Comparison of ENCODE assay signal across 8 mouse cellular contexts in genomic region chr7:127841340-127842000, GRCm38 (mm10). TPM values are rescaled to one million over a fixed set of nuclear protein-coding genes. Genes with fewer than 3 reads are reported as not detected.
DNase-seq lines count a peak whose midpoint lies in the region; ATAC-seq and TF ChIP-seq lines count a peak whose summit lies in the region.

No protein-coding gene starts in this region.

- under 1% methylated on average over 46 of the region's 46 CpGs for WGBS in forebrain, postnatal 0 days
- under 1% methylated on average over 46 of the region's 46 CpGs for WGBS in lung, embryonic 15.5 days

- ATAC-seq in G1E (ENCODE audit: extremely low read depth, insufficient number of reproducible peaks, low FRiP score, poor library complexity, severe bottlenecking), result peak; percentile 74
- peak; percentile 97 for ATAC-seq in forebrain, postnatal 0 days
- ATAC-seq in lung, embryonic 15.5 days (ENCODE audit: borderline replicate concordance, extremely low read depth, low FRiP score, low TSS enrichment), result peak; percentile 95

- peak overlapping the region; percentile 95 for H3K27ac ChIP-seq in forebrain, postnatal 0 days (ENCODE audit: low read depth, low read length)
- H3K27ac ChIP-seq in lung, embryonic 15.5 days, result peak overlapping the region; percentile 92

- peaks cover 33% of the 10 kb centered on the region for H3K36me3 ChIP-seq in G1E (replicated peaks)
- H3K36me3 ChIP-seq in forebrain, postnatal 0 days (ENCODE audit: insufficient read depth), result peaks cover 7% of the 10 kb centered on the region; the same call in 1 of the 2 replicates
- H3K36me3 ChIP-seq in lung, embryonic 15.5 days, result peaks cover 21% of the 10 kb centered on the region

- H3K4me2 ChIP-seq in forebrain, postnatal 0 days (ENCODE audit: low read depth), result peak overlapping the region; percentile 97
- peak overlapping the region; percentile 82 for H3K4me2 ChIP-seq in lung, embryonic 15.5 days

- H3K9ac ChIP-seq in forebrain, postnatal 0 days, result peak overlapping the region; percentile 67
- H3K9ac ChIP-seq in lung, embryonic 15.5 days, result peak overlapping the region; percentile 76

- H3K4me1 ChIP-seq in G1E (ENCODE audit: insufficient read depth, low read depth, low read length), result peaks cover 23% of the 10 kb centered on the region
- H3K4me1 ChIP-seq in forebrain, postnatal 0 days (ENCODE audit: insufficient read depth), result peaks cover 3% of the 10 kb centered on the region; the same call in 1 of the 2 replicates
- peaks cover 15% of the 10 kb centered on the region for H3K4me1 ChIP-seq in lung, embryonic 15.5 days

- peaks cover 3% of the 10 kb centered on the region; the same call in 1 of the 2 replicates for H3K9me3 ChIP-seq in G1E (replicated peaks)
- H3K9me3 ChIP-seq in forebrain, postnatal 0 days (ENCODE audit: low read length), result no peaks in the 10 kb centered on the region
- H3K9me3 ChIP-seq in lung, embryonic 15.5 days, result no peaks in the 10 kb centered on the region

- DNase-seq in G1E (ENCODE audit: low spot score), result peak; percentile 92
- DNase-seq in cerebellum, adult 18-20 months, result peak; percentile 93 to 94
- DNase-seq in forebrain, postnatal 0 days, result peak; percentile 98
- DNase-seq in heart, postnatal 4 days, result peak; percentile 95
- peak; percentile 96 to 97 for DNase-seq in layer of hippocampus, adult 8-10 months (ENCODE audit: low spot score in 2 of 2)
- DNase-seq in ovary, adult 18-20 months (ENCODE audit: low spot score), result peak; percentile 91
- peak; percentile 91 for DNase-seq in thymus, postnatal 0 days (ENCODE audit: low spot score)

- peak overlapping the region; percentile 85 for H3K4me3 ChIP-seq in G1E (ENCODE audit: low read depth, low read length)
- H3K4me3 ChIP-seq in forebrain, postnatal 0 days (ENCODE audit: low read depth, low read length), result peak overlapping the region; percentile 82
- peak overlapping the region; percentile 82 for H3K4me3 ChIP-seq in lung, embryonic 15.5 days

- peaks cover 2% of the 10 kb centered on the region; the same call in 1 of the 2 replicates for H3K27me3 ChIP-seq in G1E (ENCODE audit: insufficient read depth, low read length)
- H3K27me3 ChIP-seq in forebrain, postnatal 0 days (ENCODE audit: insufficient read depth, low read length), result no peaks in the 10 kb centered on the region
- H3K27me3 ChIP-seq in lung, embryonic 15.5 days, result no peaks in the 10 kb centered on the region

- no peak for TF ChIP-seq CTCF in G1E (IDR thresholded peaks at IDR 0.05; ENCODE audit: low read depth, low read length)
- peak; percentile 20; the same call in 1 of the 2 replicates for TF ChIP-seq CTCF in forebrain, postnatal 0 days (IDR thresholded peaks at IDR 0.05; ENCODE audit: low read depth)

RNA-seq across cellular contexts. Expression of gene Stx1b, which starts 17.1 kb away (rescaled TPM):
- total RNA-seq in G1E (2014; fragmentation: Nextera tagmentation), result 0.15 and 0.24 TPM in 2 replicates
- total RNA-seq in G1E (2017), result 0.06 and 0.16 TPM in 2 replicates
- polyA plus RNA-seq in G1E (2012), result 0.02 and 0.10 TPM in 2 replicates
- 37.9 and 51.3 TPM in 2 replicates for total RNA-seq in forebrain, postnatal 0 days (2014; rRNA removed)
- polyA plus RNA-seq in forebrain, postnatal 0 days (2015; fragmentation: Nextera tagmentation; extraction: Ambion mirVana), result 38.5 and 58.4 TPM in 2 replicates
- total RNA-seq in heart, postnatal 4 days (2021), result 1 to 10 TPM in 1 of 2 experiments, under 1 TPM in 1; 0.90 to 1.2 TPM
- 100 to 1,000 TPM; 344 to 361 (median 348) TPM for total RNA-seq in layer of hippocampus, adult 8-10 months (2022)
- 1.3 and 1.9 TPM in 2 replicates for polyA plus RNA-seq in lung, embryonic 15.5 days (2015; fragmentation: Nextera tagmentation; extraction: Ambion mirVana)
- 0.19 and 0.49 TPM in 2 replicates for polyA plus RNA-seq in thymus, postnatal 0 days (2015; fragmentation: Nextera tagmentation; extraction: Ambion mirVana)

RNA-seq across cellular contexts. Expression of gene Stx4a, which starts 17.4 kb away (rescaled TPM):
- total RNA-seq in G1E (2014; fragmentation: Nextera tagmentation), result 26.9 and 36.0 TPM in 2 replicates
- 46.1 and 55.7 TPM in 2 replicates for total RNA-seq in G1E (2017)
- 64.9 and 69.9 TPM in 2 replicates for polyA plus RNA-seq in G1E (2012)
- total RNA-seq in forebrain, postnatal 0 days (2014; rRNA removed), result 7.5 and 9.2 TPM in 2 replicates
- 18.8 and 20.4 TPM in 2 replicates for polyA plus RNA-seq in forebrain, postnatal 0 days (2015; fragmentation: Nextera tagmentation; extraction: Ambion mirVana)
- 10 to 100 TPM; 67.1 to 75.3 TPM for total RNA-seq in heart, postnatal 4 days (2021)
- total RNA-seq in layer of hippocampus, adult 8-10 months (2022), result 10 to 100 TPM; 61.0 to 86.0 (median 77.0) TPM
- 42.1 and 43.2 TPM in 2 replicates for polyA plus RNA-seq in lung, embryonic 15.5 days (2015; fragmentation: Nextera tagmentation; extraction: Ambion mirVana)
- polyA plus RNA-seq in thymus, postnatal 0 days (2015; fragmentation: Nextera tagmentation; extraction: Ambion mirVana), result 48.9 and 50.5 TPM in 2 replicates

RNA-seq across cellular contexts. Expression of gene Zfp646, which starts 34.6 kb away (rescaled TPM):
- 46.8 and 58.5 TPM in 2 replicates for total RNA-seq in G1E (2014; fragmentation: Nextera tagmentation)
- 42.1 and 45.0 TPM in 2 replicates for total RNA-seq in G1E (2017)
- polyA plus RNA-seq in G1E (2012), result 27.9 and 36.7 TPM in 2 replicates
- 31.2 and 37.7 TPM in 2 replicates for total RNA-seq in forebrain, postnatal 0 days (2014; rRNA removed)
- 3.8 and 4.2 TPM in 2 replicates for polyA plus RNA-seq in forebrain, postnatal 0 days (2015; fragmentation: Nextera tagmentation; extraction: Ambion mirVana)
- 10 to 100 TPM; 24.3 to 25.2 TPM for total RNA-seq in heart, postnatal 4 days (2021)
- total RNA-seq in layer of hippocampus, adult 8-10 months (2022), result 10 to 100 TPM; 34.5 to 36.5 (median 35.0) TPM
- 11.0 and 11.3 TPM in 2 replicates for polyA plus RNA-seq in lung, embryonic 15.5 days (2015; fragmentation: Nextera tagmentation; extraction: Ambion mirVana)
- 12.9 and 13.8 TPM in 2 replicates for polyA plus RNA-seq in thymus, postnatal 0 days (2015; fragmentation: Nextera tagmentation; extraction: Ambion mirVana)

RNA-seq across cellular contexts. Expression of gene Zfp668, which starts 35.2 kb away (rescaled TPM):
- total RNA-seq in G1E (2014; fragmentation: Nextera tagmentation) (9.2 and 14.9 TPM in 2 replicates), G1E (2017) (4.2 and 5.7 TPM in 2 replicates)
- 33.9 and 39.5 TPM in 2 replicates for polyA plus RNA-seq in G1E (2012)
- total RNA-seq in forebrain, postnatal 0 days (2014; rRNA removed), result 16.0 and 25.1 TPM in 2 replicates
- 23.7 and 34.2 TPM in 2 replicates for polyA plus RNA-seq in forebrain, postnatal 0 days (2015; fragmentation: Nextera tagmentation; extraction: Ambion mirVana)
- 1 to 10 TPM; 7.7 to 8.9 TPM for total RNA-seq in heart, postnatal 4 days (2021)
- total RNA-seq in layer of hippocampus, adult 8-10 months (2022), result 10 to 100 TPM; 19.2 to 23.8 (median 22.9) TPM
- 17.9 and 21.3 TPM in 2 replicates for polyA plus RNA-seq in lung, embryonic 15.5 days (2015; fragmentation: Nextera tagmentation; extraction: Ambion mirVana)
- polyA plus RNA-seq in thymus, postnatal 0 days (2015; fragmentation: Nextera tagmentation; extraction: Ambion mirVana), result 22.0 and 26.2 TPM in 2 replicates

RNA-seq across cellular contexts. Expression of gene Hsd3b7, which starts 41.1 kb away (rescaled TPM):
- total RNA-seq in G1E (2014; fragmentation: Nextera tagmentation) (11.2 and 17.2 TPM in 2 replicates), G1E (2017) (42.3 and 52.1 TPM in 2 replicates)
- 10.6 and 19.7 TPM in 2 replicates for polyA plus RNA-seq in G1E (2012)
- total RNA-seq in forebrain, postnatal 0 days (2014; rRNA removed), result 7.1 and 8.4 TPM in 2 replicates
- 8.4 and 8.7 TPM in 2 replicates for polyA plus RNA-seq in forebrain, postnatal 0 days (2015; fragmentation: Nextera tagmentation; extraction: Ambion mirVana)
- 10 to 100 TPM in 1 of 2 experiments, 1 to 10 TPM in 1; 9.6 to 10.3 TPM for total RNA-seq in heart, postnatal 4 days (2021)
- total RNA-seq in layer of hippocampus, adult 8-10 months (2022), result 10 to 100 TPM in 2 of 4 experiments, 1 to 10 TPM in 2; 4.8 to 12.2 (median 10.7) TPM
- 21.1 and 24.3 TPM in 2 replicates for polyA plus RNA-seq in lung, embryonic 15.5 days (2015; fragmentation: Nextera tagmentation; extraction: Ambion mirVana)
- 8.7 and 10.4 TPM in 2 replicates for polyA plus RNA-seq in thymus, postnatal 0 days (2015; fragmentation: Nextera tagmentation; extraction: Ambion mirVana)

Comparison
In these comparisons a context has a peak if more than half of its experiments do, and no peak if none do; other contexts are left out.
1. Peak in every context shown above with its lines: DNase-seq, ATAC-seq, H3K4me3 ChIP-seq and H3K27ac ChIP-seq.
2. RNA of gene Stx1b, which starts 17.1 kb away (total RNA-seq): 344 to 361 TPM in layer of hippocampus, adult 8-10 months and 37.9 to 51.3 TPM in forebrain, postnatal 0 days; 0.90 to 1.2 TPM in heart, postnatal 4 days and 0.06 to 0.24 TPM in G1E; every median in the first group is over 10 times any median in the second.